Mouse (Mus musculus) CH12F3 (cell line): ENCODE results near the gene Trim47.
"Not testable (repeated sequence)": the region's sequence is repeated elsewhere in the genome, so short reads cannot be mapped to it uniquely, and the experiment has no call there.

Experiments
- in situ Hi-C: fragments of 300-500 bp; cut with MboI; formaldehyde crosslinking; loops from 2 replicates; pipeline ENCODE4 v1.14.3; 2020; ENCODE audit warnings: low sequenced_read_pairs

Trim47 gene

DNA sequence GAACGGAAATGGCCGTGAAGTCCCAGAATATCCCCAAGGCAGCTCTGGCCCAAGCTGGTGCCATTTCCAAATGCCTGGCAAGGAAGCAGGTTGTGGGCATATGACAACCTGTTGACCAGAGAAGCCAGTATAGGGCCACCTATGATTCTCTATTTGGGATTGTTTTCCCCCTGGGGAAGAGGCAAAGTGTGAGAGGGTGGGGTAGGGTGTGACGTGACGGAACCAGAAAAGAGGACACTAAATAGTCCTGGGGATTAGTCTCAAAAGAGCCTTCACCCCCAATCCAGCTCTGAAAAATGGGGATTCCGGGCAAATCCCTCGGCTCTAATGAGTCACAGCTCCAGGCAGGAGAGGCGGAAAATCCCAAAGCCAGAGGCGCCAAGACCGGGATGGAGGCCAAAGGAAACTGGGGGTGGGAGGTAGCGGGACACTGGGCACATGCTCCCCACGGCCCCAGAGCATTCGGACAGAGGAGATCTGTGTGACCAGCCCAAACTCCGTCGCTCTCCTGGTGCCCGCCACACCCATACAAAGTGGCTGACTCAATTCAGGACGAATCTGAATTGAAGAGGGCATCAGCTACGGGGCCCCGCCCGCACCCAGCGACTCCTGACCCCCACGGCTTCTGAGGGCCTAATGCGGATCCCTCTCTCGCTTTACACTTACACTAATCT is 18.4 kb downstream of the Trim47 start:
- in situ Hi-C loops, result no loop called here

DNA sequence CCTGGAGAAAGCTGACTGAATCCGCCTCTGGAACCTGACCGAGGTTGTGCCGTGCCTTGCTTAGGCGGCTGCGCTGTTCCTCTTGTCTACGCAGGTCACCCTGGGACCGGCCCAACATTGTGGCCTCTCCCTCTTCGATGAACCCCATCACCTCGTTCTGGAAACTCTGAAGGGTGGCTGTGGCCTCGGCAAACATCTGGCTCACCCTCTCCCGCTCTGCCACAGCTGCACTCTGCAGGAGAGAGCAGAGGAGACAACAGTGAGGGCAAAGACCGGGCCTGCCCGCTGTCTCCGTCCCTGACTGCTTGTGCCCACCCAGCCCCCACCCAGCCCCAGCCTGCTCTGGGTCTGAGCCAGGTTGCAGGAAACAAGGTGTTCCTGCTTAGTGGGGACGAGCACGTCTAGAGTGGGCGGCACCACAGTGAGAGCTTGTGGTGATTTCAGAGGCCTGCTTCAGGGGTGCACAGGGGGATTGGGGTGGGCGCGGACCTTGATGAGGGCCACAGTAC is 19.2 kb downstream of the Trim47 start:
- in situ Hi-C loops, result no loop called here

DNA sequence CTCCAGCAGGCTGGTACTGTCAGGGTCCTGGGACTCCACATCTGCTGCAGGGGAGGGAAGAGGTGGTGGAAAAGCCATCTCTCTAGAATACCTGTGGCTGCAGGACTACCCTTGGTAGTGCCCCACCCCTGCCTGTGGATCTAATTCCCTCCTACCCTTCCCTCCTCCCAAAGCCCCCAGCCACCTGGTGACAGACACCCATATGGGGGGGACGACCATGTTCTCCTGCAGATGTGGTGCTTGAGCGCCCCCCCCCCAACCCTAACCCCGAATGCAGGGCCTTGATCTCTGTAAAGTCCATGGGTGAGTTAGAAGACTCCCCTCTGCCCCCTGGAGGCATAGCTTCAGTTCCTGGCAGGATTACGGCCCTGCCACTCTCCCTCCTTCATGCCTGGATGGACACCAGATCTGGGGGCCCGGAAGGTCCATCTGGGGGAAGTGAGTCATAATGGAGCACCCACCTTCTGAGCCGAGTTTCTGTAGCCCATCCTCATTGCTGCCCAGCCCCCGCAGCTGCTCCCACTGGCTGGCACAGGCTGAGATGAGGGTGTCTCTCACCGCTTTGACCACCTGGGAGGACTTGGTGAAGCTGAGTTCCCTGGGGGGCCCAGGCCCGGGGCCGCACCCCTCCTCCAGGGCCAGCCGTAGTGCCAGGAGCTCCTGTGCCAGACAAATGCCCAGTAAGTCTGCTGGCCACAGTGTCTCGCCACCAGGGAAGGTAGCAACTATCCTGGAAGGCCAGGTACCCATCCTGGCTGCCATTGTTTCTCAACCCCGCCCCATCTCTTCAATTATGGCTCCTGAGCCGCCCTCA is 19.8 kb downstream of the Trim47 start:
- in situ Hi-C loops, result no loop called here

DNA sequence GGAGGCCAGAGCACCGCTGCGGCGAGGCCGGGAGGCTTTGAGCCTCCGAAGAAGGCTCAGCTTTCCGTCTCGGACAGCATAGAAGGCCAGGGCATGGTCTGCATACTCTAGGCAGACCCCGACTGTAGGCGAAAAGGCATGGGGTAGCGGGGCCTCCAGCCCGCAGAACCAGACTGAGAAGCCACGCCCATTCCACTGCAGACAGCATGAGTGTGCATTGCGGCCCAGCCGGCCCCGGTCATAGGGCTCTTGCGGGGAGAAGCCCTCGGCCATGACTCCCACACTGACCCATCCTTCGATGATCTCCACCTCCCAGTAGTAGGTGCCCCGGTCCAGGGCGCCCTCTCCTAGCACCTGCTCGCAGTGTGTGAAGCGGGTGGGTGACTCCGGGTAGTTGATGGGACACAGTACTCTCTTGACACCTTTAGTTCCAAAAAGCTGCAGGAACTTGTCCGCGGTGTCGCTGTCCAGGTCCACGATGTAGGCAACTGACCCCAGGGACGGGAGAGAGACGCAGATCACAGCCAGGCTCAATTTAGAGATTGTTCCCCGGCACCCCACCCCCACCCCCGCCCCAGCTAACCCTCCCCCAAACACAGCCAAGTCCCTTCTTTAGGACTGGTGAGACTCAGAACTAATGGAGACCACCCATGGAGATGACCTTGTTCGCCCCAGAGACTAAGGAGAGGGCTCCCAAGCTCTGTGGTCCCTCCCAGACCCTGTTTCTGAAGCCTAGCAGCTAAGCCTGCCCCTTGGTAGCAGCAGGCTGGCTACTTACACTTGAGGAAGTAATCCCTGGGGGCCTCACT is 20.7 kb downstream of the Trim47 start:
- in situ Hi-C loops, result no loop called here

DNA sequence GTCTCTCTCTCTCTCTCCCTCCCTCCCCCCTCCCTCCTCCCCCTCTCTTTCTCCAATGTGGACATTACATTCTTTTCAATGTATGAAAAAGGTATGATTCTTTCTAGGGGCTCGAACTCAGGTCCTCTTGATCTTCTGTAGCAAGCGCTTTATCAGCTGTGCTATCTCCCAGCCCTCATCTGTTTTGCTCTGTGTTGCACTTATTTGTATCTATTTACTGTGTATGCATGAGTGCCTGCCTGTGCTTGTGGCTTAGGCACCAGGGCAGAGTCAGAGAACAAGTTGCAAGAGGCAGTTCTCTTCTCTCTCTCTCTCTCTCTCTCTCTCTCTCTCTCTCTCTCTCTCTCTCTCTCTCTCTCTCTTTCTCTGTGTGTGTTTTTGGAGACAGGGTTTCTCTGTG is 21.9 kb downstream of the Trim47 start:
- in situ Hi-C loops, result no loop called here

DNA sequence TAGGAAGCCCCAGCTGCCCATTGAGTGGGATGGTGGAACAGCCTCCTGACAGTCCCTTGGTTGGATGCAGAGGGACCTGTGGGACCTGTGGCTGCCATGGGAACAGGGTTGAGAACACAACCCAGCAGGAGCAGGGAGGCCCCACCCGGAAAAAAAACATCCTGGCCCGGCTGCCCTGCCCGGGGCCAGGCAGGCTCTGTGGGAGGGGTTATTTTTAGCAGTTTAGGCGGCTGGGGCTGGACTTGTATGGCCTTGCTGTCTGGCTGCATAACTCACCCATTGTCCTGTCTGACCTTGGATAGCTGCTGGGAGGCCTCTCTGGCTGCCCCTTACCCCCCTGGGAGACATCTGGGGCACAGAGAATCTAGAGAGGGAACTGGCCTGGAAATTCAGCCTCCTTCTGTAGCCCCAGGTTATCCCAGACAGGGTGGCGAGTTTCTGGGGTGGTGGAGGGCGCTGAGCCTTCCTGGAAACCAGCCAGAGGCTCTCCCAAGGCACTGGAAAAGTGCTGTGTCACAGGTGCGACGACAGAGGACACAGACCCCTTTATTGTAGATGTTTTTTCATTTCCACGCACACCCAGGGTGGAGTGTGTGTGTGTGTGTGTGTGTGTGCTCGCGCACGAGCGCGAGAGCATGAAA is 22.9 kb downstream of the Trim47 start:
- in situ Hi-C loops, result no loop called here

DNA sequence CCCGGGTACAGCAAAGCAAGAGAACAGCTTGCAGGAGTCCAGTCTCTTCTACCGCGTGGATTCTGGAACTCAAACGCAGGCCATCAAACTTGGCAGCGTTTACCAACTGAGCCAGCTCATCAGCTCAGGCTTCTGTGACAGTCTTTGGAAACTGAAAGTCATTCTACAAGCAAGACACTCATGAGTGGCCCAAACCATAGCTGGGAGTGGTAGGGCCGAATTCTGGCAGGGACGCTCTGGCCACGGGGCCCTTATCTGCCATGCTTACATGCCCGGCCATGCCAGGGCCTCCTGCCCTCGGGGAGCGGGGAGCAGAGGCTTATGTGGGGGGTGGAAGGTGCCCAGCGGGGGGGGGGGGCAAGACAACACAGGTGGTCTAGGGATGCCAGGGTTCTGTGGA is 23.4 kb downstream of the Trim47 start:
- in situ Hi-C loops, result no loop called here

DNA sequence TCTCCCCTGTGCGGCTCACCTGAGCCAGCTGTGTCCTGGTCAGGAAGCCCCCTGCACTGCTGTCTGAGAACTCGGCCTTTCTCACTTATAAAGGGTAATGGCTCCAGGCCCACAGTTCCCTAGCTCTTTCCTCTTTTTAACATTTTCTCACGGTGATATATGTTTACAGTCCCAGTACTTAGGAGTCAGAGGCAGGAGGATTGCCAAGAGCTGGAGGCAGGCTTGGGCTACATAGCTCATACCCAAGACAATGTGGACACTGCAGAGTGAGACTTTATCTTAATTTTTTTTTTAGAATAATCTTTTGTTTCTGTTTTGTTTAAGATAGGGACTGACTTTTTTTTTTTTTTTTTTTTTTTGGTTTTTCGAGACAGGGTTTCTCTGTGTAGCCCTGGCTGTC is 24.5 kb downstream of the Trim47 start:
- in situ Hi-C loops, result no loop called here

DNA sequence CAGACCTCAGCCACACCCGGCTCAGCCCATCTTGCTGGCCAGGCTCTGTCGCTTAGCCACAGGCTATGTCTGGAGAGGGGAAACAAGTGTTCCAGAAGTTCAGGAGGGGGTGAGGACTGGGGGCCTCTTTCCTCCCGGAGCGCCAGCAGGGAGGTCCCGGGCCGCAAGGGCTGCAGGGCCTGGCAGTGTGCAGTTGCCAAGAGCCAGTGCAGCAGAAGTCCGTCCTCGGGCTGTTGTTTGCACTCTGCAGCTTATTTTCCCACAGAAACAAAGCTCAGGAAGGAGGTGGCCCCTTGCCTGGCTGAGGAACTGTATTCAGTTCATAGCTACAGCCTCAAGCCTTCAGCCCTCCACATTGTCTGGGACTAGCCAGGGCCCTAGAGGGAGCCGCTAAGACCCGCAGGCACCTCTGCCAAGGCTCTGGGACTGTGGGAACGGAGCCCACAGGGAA is 25.1 kb downstream of the Trim47 start:
- in situ Hi-C loops, result no loop called here

DNA sequence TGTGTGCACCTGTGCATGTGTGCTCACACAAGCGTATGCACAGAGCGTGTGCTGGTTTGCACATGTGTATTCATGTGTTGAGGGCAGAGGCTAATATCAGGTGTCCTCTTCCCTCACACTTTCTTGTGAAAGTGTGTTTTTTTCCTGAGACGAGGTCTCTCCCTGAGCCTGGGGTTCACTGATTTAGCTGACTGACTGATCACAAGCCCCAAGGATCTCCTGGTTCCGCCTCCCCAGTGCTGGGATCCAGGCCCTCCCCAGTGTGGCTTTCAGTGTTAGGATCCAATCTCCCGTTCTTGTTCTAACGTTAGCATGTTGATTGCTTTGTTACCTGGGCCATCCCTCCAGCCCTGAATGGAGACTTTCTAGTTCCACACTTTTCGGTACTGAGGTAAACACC is 26.2 kb downstream of the Trim47 start:
- in situ Hi-C loops, result no loop called here

DNA sequence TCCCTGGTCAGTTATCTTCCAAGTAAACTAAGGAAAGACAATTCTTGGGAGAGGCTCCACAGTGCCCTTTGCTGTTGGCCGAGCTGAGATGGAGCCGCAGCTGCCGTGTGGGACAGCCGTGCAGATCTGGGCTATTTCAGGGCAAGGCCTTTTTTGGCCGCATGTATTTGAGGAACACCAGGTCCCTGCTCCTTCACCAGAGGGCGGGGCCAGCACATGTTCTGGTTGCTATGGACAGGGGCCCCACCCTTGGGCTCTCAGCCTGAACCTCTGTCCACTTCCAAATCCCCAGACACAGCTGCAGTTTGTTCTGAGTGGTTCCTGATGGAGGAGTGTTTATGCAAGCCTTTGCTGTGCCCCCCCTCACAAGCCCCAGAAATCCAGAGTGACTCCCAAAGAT is 26.6 kb downstream of the Trim47 start:
- in situ Hi-C loops, result no loop called here

DNA sequence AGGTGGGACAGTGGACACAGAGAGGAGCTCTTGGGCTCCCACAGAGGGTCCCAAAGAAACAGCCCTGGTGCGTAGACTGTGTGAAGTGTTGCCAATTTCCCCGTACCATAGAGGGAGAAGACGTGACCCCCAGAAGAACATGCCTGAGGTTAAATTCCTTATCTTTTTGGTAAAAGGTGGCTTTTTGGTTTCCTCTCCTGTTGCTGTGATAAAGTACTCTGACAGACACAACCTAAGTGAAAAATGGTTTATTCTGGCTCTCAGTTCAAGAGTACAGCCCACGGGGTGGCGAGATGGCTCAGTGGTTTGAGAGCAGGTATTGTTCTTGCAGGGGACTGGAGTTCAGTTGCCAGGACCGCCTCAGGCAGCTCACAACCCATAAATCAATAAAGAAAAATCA is 27.5 kb downstream of the Trim47 start:
- in situ Hi-C loops, result no loop called here

DNA sequence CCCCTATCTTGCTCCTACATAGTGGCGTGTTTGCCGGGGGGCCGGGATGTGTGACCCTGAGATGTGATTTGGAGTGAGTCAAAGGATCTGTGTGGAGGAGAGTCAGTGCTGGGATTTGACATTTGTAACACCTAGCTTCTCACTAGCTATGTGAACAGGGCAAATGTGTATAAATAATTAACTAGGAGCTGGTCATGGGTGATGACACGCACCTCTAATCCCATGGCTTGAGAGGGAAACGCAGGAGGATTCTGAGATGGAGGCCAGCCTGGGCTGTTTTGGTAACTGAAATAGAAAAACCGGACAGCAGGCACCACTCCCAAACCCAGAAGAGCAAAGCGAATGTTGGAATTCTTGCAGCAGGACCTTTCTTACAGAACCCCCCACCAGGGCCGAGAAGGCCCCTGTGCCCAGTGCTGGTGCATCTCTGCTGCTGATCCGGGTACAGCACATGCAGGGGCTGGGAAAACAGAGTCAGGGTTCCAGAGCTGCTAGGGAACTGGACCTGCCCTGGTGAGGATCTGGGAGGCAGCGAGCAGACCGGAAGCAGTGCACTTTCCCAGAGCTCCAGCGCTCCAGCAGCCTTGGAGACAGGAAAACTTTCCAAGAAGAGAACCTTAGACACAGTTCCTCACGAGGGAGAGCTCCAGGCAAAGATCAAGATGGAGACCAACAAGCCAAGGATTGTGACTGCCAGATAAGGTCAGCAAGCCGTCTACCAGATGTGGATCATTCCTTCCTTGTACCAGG is 28.1 kb downstream of the Trim47 start:
- in situ Hi-C loops, result no loop called here

DNA sequence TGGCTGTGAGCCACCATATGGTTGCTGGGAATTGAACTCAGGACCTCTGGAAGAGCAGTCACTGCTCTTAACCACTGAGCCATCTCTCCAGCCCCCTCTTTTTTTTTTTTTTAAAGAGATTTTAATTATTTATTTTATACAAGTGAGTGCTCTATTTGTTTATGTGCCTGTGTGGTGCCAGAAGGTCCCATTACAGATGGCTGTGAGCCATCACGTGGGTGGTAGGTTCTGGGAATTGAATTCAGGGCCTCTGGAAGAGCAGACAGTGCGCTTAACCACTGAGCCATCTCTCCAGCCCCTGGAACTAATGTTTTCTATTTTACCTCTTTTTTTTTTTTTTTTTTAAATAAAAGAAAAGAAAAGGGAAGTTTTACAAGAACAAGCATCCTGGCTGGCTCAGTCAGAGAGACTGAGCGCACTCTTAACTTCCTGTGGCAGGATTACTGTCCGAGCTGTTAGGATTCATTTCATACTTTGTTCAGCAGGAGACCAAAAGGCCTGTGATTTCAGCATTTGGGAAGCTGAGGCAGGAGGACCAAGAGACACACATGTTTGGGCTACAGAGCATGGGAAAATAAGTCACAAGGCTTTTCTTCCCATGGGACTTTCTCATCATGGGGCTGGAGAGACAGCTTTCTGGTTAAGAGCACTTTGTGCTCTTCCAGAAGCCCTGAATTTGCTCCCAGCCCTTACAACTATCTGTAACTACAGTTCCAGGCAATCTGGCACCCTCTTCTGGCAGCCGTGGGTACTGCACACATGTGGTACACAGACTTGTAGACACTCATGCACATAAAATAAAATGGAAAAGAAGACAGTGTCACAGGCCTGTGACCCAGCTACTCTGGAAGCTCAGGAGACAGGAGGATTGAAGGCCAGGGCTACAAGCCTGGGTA is 30.5 kb downstream of the Trim47 start:
- in situ Hi-C loops, result no loop called here

DNA sequence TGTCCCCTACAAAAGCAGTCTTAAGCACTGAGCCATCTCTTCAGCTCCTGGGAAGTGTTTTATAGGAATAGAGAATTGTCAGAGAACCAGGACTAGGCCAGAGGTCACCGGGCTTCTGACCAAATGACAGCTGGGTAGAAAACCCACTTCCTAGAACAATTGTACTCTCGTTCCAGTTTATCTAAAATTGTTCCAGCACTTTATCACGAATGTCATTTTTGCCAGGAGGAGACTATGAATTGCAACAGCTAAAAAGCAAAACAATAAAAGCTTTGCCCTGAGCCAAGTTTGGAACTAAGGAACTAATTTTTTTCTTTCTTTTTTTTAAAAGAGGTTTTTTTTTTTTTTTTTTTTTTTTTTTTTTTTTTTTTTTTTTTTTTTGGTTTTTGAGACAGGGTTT is 31.4 kb downstream of the Trim47 start:
- in situ Hi-C loops, result no loop called here

DNA sequence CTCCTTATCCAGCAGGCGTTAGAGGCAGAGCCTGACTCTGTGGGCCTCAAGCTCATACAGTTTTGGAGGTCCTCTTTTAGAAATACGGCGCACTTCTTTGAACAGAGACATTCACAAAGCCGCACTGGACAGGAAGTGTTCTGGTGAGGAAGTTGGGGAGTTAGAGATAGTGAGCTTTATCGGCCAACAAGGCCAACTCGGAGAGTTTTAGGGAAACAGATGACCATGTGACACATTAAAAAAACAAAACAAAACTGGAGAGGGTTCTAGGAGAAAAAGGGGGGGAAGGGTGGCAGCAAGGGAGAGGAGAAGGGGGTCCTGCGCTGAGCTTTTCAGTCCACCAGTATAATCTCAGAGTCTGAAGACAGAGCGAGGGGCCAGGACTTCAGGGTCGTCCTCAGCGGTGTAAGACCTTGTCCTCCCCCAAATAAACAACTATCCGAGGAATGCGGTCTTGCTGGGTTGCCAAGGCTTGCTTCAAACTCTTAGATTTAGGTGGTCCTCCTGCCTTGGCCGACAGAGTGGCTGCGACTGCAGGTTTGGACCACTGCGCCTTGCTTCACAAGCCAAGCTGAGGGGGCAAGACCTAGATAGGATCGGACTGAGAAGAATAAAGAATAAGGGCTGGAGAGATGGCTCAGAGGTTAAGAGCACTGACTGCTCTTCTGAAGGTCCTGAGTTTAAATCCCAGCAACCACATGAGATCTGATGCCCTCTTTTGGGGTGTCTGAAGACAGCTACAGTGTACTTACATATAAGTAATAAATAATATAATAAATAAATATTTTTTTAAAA is 33.0 kb downstream of the Trim47 start:
- in situ Hi-C loops, result no loop called here

DNA sequence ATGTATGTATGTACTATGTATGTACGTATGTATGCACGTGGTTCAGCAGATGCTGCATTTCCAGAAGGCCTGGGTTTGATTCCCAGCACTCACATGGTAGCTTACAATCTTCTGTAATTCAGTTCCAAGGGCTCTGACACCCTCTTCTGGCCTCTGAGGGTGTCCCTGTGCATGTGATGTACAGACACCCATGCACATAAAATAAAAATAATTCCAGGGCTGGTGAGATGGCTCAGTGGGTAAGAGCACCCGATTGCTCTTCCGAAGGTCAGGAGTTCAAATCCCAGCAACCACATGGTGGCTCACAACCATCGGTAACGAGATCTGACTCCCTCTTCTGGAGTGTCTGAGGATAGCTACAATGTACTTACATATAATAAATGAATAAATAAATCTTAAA is 34.1 kb downstream of the Trim47 start:
- in situ Hi-C loops, result not testable (repeated sequence)

DNA sequence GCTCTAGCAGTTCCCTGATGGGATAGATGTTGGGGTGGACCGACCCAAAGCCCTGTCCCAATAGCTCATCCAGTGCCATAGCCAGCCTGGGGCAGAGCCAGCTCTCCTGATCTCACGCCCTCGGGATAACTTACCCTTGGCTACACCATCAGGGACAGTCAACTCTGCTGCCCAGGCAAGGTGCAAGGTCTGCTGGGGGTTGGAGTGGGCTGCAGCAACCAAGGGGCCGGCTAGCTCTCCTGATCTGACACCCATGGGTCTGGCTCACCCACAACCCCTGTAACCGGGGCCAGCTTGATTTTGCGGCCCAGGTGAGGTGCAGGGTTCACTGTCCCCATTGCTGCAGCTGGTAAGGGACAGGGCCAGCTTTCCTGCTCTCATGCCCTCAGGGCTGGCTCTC is 35.4 kb downstream of the Trim47 start:
- in situ Hi-C loops, result no loop called here
